Mouse (Mus musculus) gastrocnemius, adult 2 months (tissue): Measurements from ENCODE around the gene Fblim1. TPM values are rescaled to one million over a fixed set of nuclear protein-coding genes. Genes with fewer than 3 reads are reported as not detected.

Experiments used
- DNase-seq: peaks from one replicate; pipeline ENCODE4 v3.0.0; 2022
- H3K27ac ChIP-seq: fragments of 200-600 bp; 2 replicates; pipeline ENCODE4 v1.8.1; 2022; ENCODE audit warnings: mild to moderate bottlenecking
- H3K4me3 ChIP-seq: fragments of 200-600 bp; 2 replicates; pipeline ENCODE4 v1.8.1; 2022; ENCODE audit warnings: mild to moderate bottlenecking, moderate library complexity
- CTCF ChIP-seq: fragments of 200-600 bp; IDR thresholded peaks from 2 replicates; pipeline ENCODE4 v1.8.1; 2022; ENCODE audit warnings: antibody characterized with exemption, mild to moderate bottlenecking, moderate library complexity
- intact Hi-C: fragments of 180-260 bp; cut with DNase I; formaldehyde crosslinking; loops from one replicate; pipeline ENCODE4 v1.15.1; 2025
- total RNA-seq, 2 experiments: library from RNA; stranded (reverse); gene quantifications; 2 replicates each; pipeline ENCODE4 v1.2.3; 2021

Fblim1 gene
- total RNA-seq, 2 experiments from 2014 or later = 1.1 to 1.5 TPM

- Histone ChIP-seq H3K4me3 (peak overlapping the region; percentile 69), H3K27ac (peak overlapping the region; percentile 90)
- TF ChIP-seq CTCF = no peak
- DNase-seq = no peak
- intact Hi-C loops = loop anchor here (2.0 kb wide), 1 partner anchor 14 kb away; no protein-coding TSS in a partner anchor
These were observed 16.7 kb upstream of the Fblim1 start for GRCm38 (mm10) chr4:141622580-141622979.

- DNase-seq = no peak
- intact Hi-C loops = loop anchor here (2.0 kb wide), 1 partner anchor 15 kb away; no protein-coding TSS in a partner anchor
- TF ChIP-seq CTCF = no peak
- peak overlapping the region; percentile 69 for H3K4me3 ChIP-seq
- peak overlapping the region; percentile 90 for H3K27ac ChIP-seq
These were observed 16.2 kb upstream of the Fblim1 start for GRCm38 (mm10) chr4:141622091-141622490.

GRCm38 (mm10) chr4:141621297-141621696 is 15.4 kb upstream of the Fblim1 start:
- TF ChIP-seq CTCF = no peak
- no peak overlapping the region for H3K27ac ChIP-seq
- intact Hi-C loops = no loop called here
- no peak overlapping the region for H3K4me3 ChIP-seq
- DNase-seq = no peak

- TF ChIP-seq CTCF = no peak
- no peak overlapping the region for H3K4me3 ChIP-seq
- intact Hi-C loops = loop anchor here (2.0 to 10.0 kb wide), 3 partner anchors 205 to 335 kb away; partner anchors contain the start of gene Cela2a
- no peak for DNase-seq
- H3K27ac ChIP-seq = no peak overlapping the region
These were observed 13.5 kb upstream of the Fblim1 start for GRCm38 (mm10) chr4:141619299-141619883.

- peak within 1 kb of the TSS; percentile 9 for H3K27ac ChIP-seq
- TF ChIP-seq CTCF = peak; percentile 66
- intact Hi-C loops = loop anchor here (2.0 to 10.0 kb wide), 3 partner anchors 206 to 336 kb away; partner anchors contain the start of gene Cela2a
- peak within 1 kb of the TSS; percentile 59 for H3K4me3 ChIP-seq
- peak; percentile 71 for DNase-seq
These were observed 12.8 kb upstream of the Fblim1 start, which contains the start of gene Tmem82 for GRCm38 (mm10) chr4:141618565-141619243. Gene Tmem82, minus strand, starts transcription at chr4:141618633.

GRCm38 (mm10) chr4:141617863-141618564 is 12.1 kb upstream of the Fblim1 start:
- intact Hi-C loops = loop anchor here (2.0 to 10.0 kb wide), 3 partner anchors 207 to 337 kb away; partner anchors contain the start of gene Cela2a
- TF ChIP-seq CTCF = no peak
- no peak overlapping the region for H3K27ac ChIP-seq
- peak overlapping the region; percentile 59 for H3K4me3 ChIP-seq
- no peak for DNase-seq

- Histone ChIP-seq H3K27ac (no peak overlapping the region), H3K4me3 (peak overlapping the region; percentile 59)
- TF ChIP-seq CTCF = peak; percentile 68
- intact Hi-C loops = loop anchor here (10.0 kb wide), 2 partner anchors 208 to 338 kb away; partner anchors contain the start of gene Cela2a
- DNase-seq = peak; percentile 86
These were observed 11.4 kb upstream of the Fblim1 start for GRCm38 (mm10) chr4:141617299-141617698.

GRCm38 (mm10) chr4:141616811-141617210 is 10.9 kb upstream of the Fblim1 start:
- intact Hi-C loops = loop anchor here (10.0 kb wide), 2 partner anchors 208 to 338 kb away; partner anchors contain the start of gene Cela2a
- no peak for TF ChIP-seq CTCF
- DNase-seq = no peak
- Histone ChIP-seq H3K4me3 (no peak overlapping the region), H3K27ac (no peak overlapping the region)

- Histone ChIP-seq H3K27ac (no peak overlapping the region), H3K4me3 (no peak overlapping the region)
- TF ChIP-seq CTCF = no peak
- no peak for DNase-seq
- intact Hi-C loops = loop anchor here (10.0 kb wide), 2 partner anchors 210 to 340 kb away; partner anchors contain the start of gene Cela2a
These were observed 9.1 kb upstream of the Fblim1 start for GRCm38 (mm10) chr4:141614946-141615345.

- intact Hi-C loops = no loop called here
- H3K27ac ChIP-seq = no peak overlapping the region
These were observed 3.6 kb upstream of the Fblim1 start for GRCm38 (mm10) chr4:141609538-141609937.

GRCm38 (mm10) chr4:141605421-141605820 is 475 bp downstream of the Fblim1 start:
- Histone ChIP-seq H3K4me3 (peak overlapping the region; percentile 7; the same call in 1 of the 2 replicates), H3K27ac (peak overlapping the region; percentile 35)
- no peak for DNase-seq
- intact Hi-C loops = no loop called here
- no peak for TF ChIP-seq CTCF

More at GRCm38 (mm10) chr4:141609538-141609937, 3.6 kb upstream of the Fblim1 start:
- TF ChIP-seq CTCF = no peak
- H3K4me3 ChIP-seq = no peak overlapping the region
- DNase-seq = no peak

GRCm38 (mm10) chr4:141604493-141604892 is 1.4 kb downstream of the Fblim1 start:
- TF ChIP-seq CTCF = no peak
- no peak for DNase-seq
- no peak overlapping the region for H3K4me3 ChIP-seq
- no peak overlapping the region for H3K27ac ChIP-seq
- intact Hi-C loops = no loop called here

GRCm38 (mm10) chr4:141603921-141604320 is 2.0 kb downstream of the Fblim1 start:
- Histone ChIP-seq H3K4me3 (no peak overlapping the region), H3K27ac (no peak overlapping the region)
- intact Hi-C loops = no loop called here
- no peak for DNase-seq
- TF ChIP-seq CTCF = no peak
